Comparison of ENCODE assay signal across 23 mouse cellular contexts in the genomic region with DNA sequence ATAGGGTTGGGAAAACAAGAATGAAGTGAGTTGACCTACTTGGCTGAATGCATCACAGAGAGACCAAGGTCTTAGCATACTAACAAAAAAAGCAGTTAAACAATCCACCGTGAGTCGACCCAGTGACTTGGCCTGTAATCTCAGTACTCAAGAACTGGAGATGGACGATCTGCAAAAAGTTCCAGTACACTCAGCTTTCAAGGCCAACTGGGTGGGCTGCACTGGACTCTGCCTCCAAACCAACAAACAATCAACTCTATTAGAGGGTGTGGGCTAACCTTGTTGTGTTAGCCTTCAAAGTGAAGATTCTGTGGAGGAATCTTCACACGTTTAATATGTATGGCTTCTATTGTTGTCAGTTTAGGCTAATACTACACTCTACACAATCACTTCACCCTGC. TPM values are rescaled to one million over a fixed set of nuclear protein-coding genes. Genes with fewer than 3 reads are reported as not detected.
"Had no signal": no experiment of that assay in that cellular context is flagged by ENCODE, and none has a peak within 500 bp of the region (broad histone marks: within the 10 kb centered on the region; RNA-seq: fewer than 3 reads in every experiment).

No protein-coding gene starts in this region.

- ATAC-seq: liver, postnatal 0 days; lung, postnatal 0 days; midbrain, embryonic 15.5 days had no signal

- H3K27ac ChIP-seq: kidney, embryonic 15.5 days; limb, embryonic 12.5 days; limb, embryonic 15.5 days; liver, embryonic 14.5 days; macrophage; midbrain, embryonic 12.5 days; midbrain, embryonic 15.5 days; neural tube, embryonic 13.5 days; stomach, embryonic 15.5 days had no signal

- H3K4me1 ChIP-seq: kidney, embryonic 15.5 days; limb, embryonic 12.5 days; limb, embryonic 15.5 days; midbrain, embryonic 12.5 days; midbrain, embryonic 15.5 days; neural tube, embryonic 13.5 days; stomach, embryonic 15.5 days had no signal

- H3K9ac ChIP-seq: kidney, embryonic 15.5 days; limb, embryonic 12.5 days; limb, embryonic 15.5 days; liver, embryonic 14.5 days; liver, postnatal 0 days; lung, embryonic 14.5 days; midbrain, embryonic 12.5 days; midbrain, embryonic 15.5 days; neural tube, embryonic 13.5 days; stomach, embryonic 15.5 days had no signal

- H3K4me3 ChIP-seq: kidney, embryonic 15.5 days; limb, embryonic 12.5 days; limb, embryonic 15.5 days; midbrain, embryonic 12.5 days; midbrain, embryonic 15.5 days; myocyte; neural tube, embryonic 13.5 days; stomach, embryonic 15.5 days had no signal

- H3K9me3 ChIP-seq: kidney, embryonic 15.5 days; limb, embryonic 12.5 days; limb, embryonic 15.5 days; midbrain, embryonic 12.5 days; midbrain, embryonic 15.5 days; neural tube, embryonic 13.5 days; stomach, embryonic 15.5 days had no signal

- DNase-seq: kidney, postnatal 10 days; kidney, postnatal 36 days; layer of hippocampus, postnatal 36 days; left cerebral cortex, postnatal 4 days; liver, postnatal 0 days; lung, embryonic 14.5 days; retina, postnatal 1 day; right cerebral cortex, postnatal 25 days; spleen, adult 18-20 months; thymus, postnatal 36 days had no signal

- H3K4me2 ChIP-seq: kidney, embryonic 15.5 days; limb, embryonic 12.5 days; limb, embryonic 15.5 days; liver, embryonic 11.5 days; lung, embryonic 14.5 days; midbrain, embryonic 12.5 days; midbrain, embryonic 15.5 days; neural tube, embryonic 13.5 days; stomach, embryonic 15.5 days had no signal

- H3K27me3 ChIP-seq: limb, embryonic 12.5 days; limb, embryonic 15.5 days; stomach, embryonic 15.5 days had no signal

- H3K36me3 ChIP-seq: kidney, embryonic 15.5 days; limb, embryonic 12.5 days; limb, embryonic 15.5 days; midbrain, embryonic 12.5 days; midbrain, embryonic 15.5 days; neural tube, embryonic 13.5 days; stomach, embryonic 15.5 days had no signal

RNA-seq across cellular contexts. Expression of a gene that starts 20.1 kb away (rescaled TPM):
- polyA plus RNA-seq: liver, postnatal 0 days; lung, embryonic 14.5 days; macrophage; myocyte; thymus, postnatal 0 days had no signal
